Mouse (Mus musculus): ENCODE data around the gene Dhodh. TPM values are rescaled to one million over a fixed set of nuclear protein-coding genes. Genes with fewer than 3 reads are reported as not detected.

Gene Dhodh
- polyA plus RNA-seq, 1 experiment from 2014 or later: 13.5 TPM

GRCm38 (mm10) chr8:109551663-109552062 lies 56.8 kb downstream of the Dhodh start:
- ATAC-seq: no peak
- WGBS: 33% methylated on average over 3 of the region's 3 CpGs
- Histone ChIP-seq H3K36me3 (ENCODE audit: control insufficient read depth, insufficient read depth) (peaks cover 95% of the 10 kb centered on the region), H3K4me3 (ENCODE audit: low read depth, low read length) (no peak overlapping the region), H3K27ac (ENCODE audit: low read depth, low read length) (no peak overlapping the region), H3K9ac (ENCODE audit: low read depth, low read length) (no peak overlapping the region), H3K9me3 (ENCODE audit: control insufficient read depth) (no peaks in the 10 kb centered on the region), H3K27me3 (replicated peaks; ENCODE audit: control insufficient read depth, insufficient read depth, low read length) (no peaks in the 10 kb centered on the region), H3K4me2 (replicated peaks; ENCODE audit: low read depth) (no peak overlapping the region), H3K4me1 (replicated peaks; ENCODE audit: control insufficient read depth, insufficient read depth, low read length) (no peaks in the 10 kb centered on the region)
- TF ChIP-seq CTCF (IDR thresholded peaks at IDR 0.05; ENCODE audit: low read depth): peak; percentile 67

DNA sequence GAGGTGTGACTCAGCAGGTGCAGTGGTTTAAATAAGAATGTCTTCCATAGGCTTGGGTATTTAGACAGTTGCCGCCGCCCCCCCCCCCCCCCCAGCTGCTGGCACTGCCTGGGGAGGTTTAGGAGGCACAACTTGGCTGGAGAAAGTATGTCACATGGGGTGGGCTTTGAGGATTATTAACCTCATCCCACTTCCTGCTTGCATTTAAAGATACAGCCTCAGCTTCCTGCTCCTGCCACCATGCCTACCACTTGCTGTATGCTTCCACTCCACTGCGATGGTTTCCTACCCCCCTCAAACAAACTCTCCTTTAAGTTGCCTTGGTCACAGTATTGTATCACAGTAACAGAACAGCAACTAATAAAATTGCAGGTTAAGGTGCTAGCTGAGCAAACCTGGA lies 64.4 kb downstream of the Dhodh start:
- TF ChIP-seq CTCF (IDR thresholded peaks at IDR 0.05; ENCODE audit: low read depth): no peak
- no peak overlapping the region for H3K4me2 ChIP-seq (replicated peaks; ENCODE audit: low read depth)
- 37% methylated on average over 3 of the region's 3 CpGs for WGBS

GRCm38 (mm10) chr8:109542748-109543519 lies 65.5 kb downstream of the Dhodh start:
- no peaks in the 10 kb centered on the region for H3K9me3 ChIP-seq (ENCODE audit: control insufficient read depth)
- H3K36me3 ChIP-seq (ENCODE audit: control insufficient read depth, insufficient read depth): peaks cover 11% of the 10 kb centered on the region; the same call in 1 of the 2 replicates
- no peak overlapping the region for H3K4me2 ChIP-seq (replicated peaks; ENCODE audit: low read depth)
- H3K4me3 ChIP-seq (ENCODE audit: low read depth, low read length): no peak overlapping the region
- no peaks in the 10 kb centered on the region for H3K4me1 ChIP-seq (replicated peaks; ENCODE audit: control insufficient read depth, insufficient read depth, low read length)
- WGBS: 76% methylated on average over 8 of the region's 8 CpGs
- no peak for TF ChIP-seq CTCF (IDR thresholded peaks at IDR 0.05; ENCODE audit: low read depth)
- no peak overlapping the region for H3K27ac ChIP-seq (ENCODE audit: low read depth, low read length)
- no peaks in the 10 kb centered on the region for H3K27me3 ChIP-seq (replicated peaks; ENCODE audit: control insufficient read depth, insufficient read depth, low read length)
- no peak for ATAC-seq
- H3K9ac ChIP-seq (ENCODE audit: low read depth, low read length): no peak overlapping the region

More for the DNA sequence above, 64.4 kb downstream of the Dhodh start:
- no peak overlapping the region for H3K27ac ChIP-seq (ENCODE audit: low read depth, low read length)
- H3K9me3 ChIP-seq (ENCODE audit: control insufficient read depth): no peaks in the 10 kb centered on the region
- no peak overlapping the region for H3K9ac ChIP-seq (ENCODE audit: low read depth, low read length)
- no peak for ATAC-seq
- H3K36me3 ChIP-seq (ENCODE audit: control insufficient read depth, insufficient read depth): peaks cover 21% of the 10 kb centered on the region
- H3K4me1 ChIP-seq (replicated peaks; ENCODE audit: control insufficient read depth, insufficient read depth, low read length): no peaks in the 10 kb centered on the region
- H3K4me3 ChIP-seq (ENCODE audit: low read depth, low read length): no peak overlapping the region
- H3K27me3 ChIP-seq (replicated peaks; ENCODE audit: control insufficient read depth, insufficient read depth, low read length): no peaks in the 10 kb centered on the region

GRCm38 (mm10) chr8:109542165-109542564 lies 66.3 kb downstream of the Dhodh start:
- Histone ChIP-seq H3K27me3 (replicated peaks; ENCODE audit: control insufficient read depth, insufficient read depth, low read length) (no peaks in the 10 kb centered on the region), H3K9me3 (ENCODE audit: control insufficient read depth) (no peaks in the 10 kb centered on the region), H3K4me1 (replicated peaks; ENCODE audit: control insufficient read depth, insufficient read depth, low read length) (no peaks in the 10 kb centered on the region), H3K27ac (ENCODE audit: low read depth, low read length) (no peak overlapping the region), H3K36me3 (ENCODE audit: control insufficient read depth, insufficient read depth) (0 out of 2 replicates have a peak, but pooled peaks cover 3% of the 10 kb centered on the region), H3K9ac (ENCODE audit: low read depth, low read length) (no peak overlapping the region), H3K4me2 (replicated peaks; ENCODE audit: low read depth) (no peak overlapping the region), H3K4me3 (ENCODE audit: low read depth, low read length) (no peak overlapping the region)
- 68% methylated on average over 5 of the region's 5 CpGs for WGBS
- TF ChIP-seq CTCF (IDR thresholded peaks at IDR 0.05; ENCODE audit: low read depth): no peak
- ATAC-seq: no peak

Other genes with a start within 250 kb of the Dhodh start
- gene Pmfbp1, start 114.6 kb downstream of the Dhodh start, polyA plus RNA-seq (2015; fragmentation: Nextera tagmentation; extraction: Ambion mirVana): not detected in 2 replicates
- gene Dhx38, start 42.8 kb downstream of the Dhodh start, polyA plus RNA-seq (2015; fragmentation: Nextera tagmentation; extraction: Ambion mirVana): 7.8 and 8.9 TPM in 2 replicates
- gene Txnl4b, start 42.8 kb downstream of the Dhodh start, polyA plus RNA-seq (2015; fragmentation: Nextera tagmentation; extraction: Ambion mirVana): 13.9 and 17.0 TPM in 2 replicates
- gene Hp, start 29.5 kb downstream of the Dhodh start, polyA plus RNA-seq (2015; fragmentation: Nextera tagmentation; extraction: Ambion mirVana): 0.47 and 0.50 TPM in 2 replicates
- gene Pkd1l3, start 5.8 kb upstream of the Dhodh start, polyA plus RNA-seq (2015; fragmentation: Nextera tagmentation; extraction: Ambion mirVana): not detected in 2 replicates
- gene Ist1, start 84.6 kb upstream of the Dhodh start, polyA plus RNA-seq (2015; fragmentation: Nextera tagmentation; extraction: Ambion mirVana): 86.9 and 88.1 TPM in 2 replicates
- gene Zfp821, start 96.9 kb upstream of the Dhodh start, polyA plus RNA-seq (2015; fragmentation: Nextera tagmentation; extraction: Ambion mirVana): 6.4 and 6.6 TPM in 2 replicates
- gene Atxn1l, start 129.1 kb upstream of the Dhodh start, polyA plus RNA-seq (2015; fragmentation: Nextera tagmentation; extraction: Ambion mirVana): 2.4 and 2.6 TPM in 2 replicates
- gene Ap1g1, start 169.9 kb upstream of the Dhodh start, polyA plus RNA-seq (2015; fragmentation: Nextera tagmentation; extraction: Ambion mirVana): 27.1 and 28.2 TPM in 2 replicates

Data from intestine, postnatal 0 days (tissue).